Mouse (Mus musculus): Measurements from ENCODE around the gene Lpin3.

Lpin3 gene

GRCm38 (mm10) chr2:160933890-160934289, 53.4 kb downstream of the Lpin3 start:
- DNase-seq (ENCODE audit: low spot score in 2 of 2) = no peak

- DNase-seq (ENCODE audit: low spot score in 2 of 2) = no peak
These were observed 54.0 kb downstream of the Lpin3 start for GRCm38 (mm10) chr2:160934451-160934850.

- no peak for DNase-seq (ENCODE audit: low spot score in 2 of 2)
These were observed 60.6 kb downstream of the Lpin3 start for GRCm38 (mm10) chr2:160940930-160941709.

DNA sequence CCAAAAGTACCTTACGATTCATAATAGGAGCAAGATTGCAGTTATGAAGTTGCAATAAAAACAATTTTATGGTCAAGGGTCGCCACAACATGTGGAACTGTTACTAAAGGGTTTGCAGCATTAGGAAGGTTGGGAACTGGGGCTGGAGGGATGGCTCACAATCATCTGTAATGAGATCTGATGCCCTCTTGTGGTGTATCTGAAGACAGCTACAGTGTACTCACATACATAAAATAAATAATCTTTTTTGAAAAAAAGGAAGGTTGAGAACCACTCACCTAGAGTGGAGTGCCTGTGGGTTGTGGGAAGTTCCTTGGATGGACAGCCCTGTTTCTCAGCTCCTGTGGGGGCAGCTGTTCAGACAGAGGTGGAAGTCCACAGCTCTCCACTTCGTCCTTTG, 62.0 kb downstream of the Lpin3 start:
- DNase-seq (ENCODE audit: low spot score in 2 of 2) = no peak

DNA sequence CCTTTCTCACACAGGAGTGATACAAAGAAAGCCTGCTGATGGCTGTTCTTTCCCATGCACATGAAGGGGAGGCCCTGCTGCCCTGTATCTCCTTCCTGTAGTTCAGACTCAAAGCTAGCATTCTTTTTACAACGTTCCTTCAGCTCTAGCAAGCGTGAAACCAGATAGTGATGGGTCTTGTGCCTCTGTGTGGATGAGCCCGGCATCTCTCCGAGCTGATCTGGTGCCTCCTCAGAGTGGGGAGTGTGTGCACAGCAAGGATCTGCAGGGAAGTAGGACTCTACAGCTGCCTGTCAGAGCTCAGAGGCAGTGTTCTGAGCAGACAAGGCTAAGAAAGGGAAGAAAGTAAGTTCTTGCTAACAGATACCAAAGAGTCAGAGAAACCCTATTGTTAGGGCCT, 71.1 kb downstream of the Lpin3 start:
- DNase-seq (ENCODE audit: low spot score in 2 of 2) = no peak

GRCm38 (mm10) chr2:160953131-160953873, 72.8 kb downstream of the Lpin3 start:
- DNase-seq (ENCODE audit: low spot score in 2 of 2) = no peak

DNA sequence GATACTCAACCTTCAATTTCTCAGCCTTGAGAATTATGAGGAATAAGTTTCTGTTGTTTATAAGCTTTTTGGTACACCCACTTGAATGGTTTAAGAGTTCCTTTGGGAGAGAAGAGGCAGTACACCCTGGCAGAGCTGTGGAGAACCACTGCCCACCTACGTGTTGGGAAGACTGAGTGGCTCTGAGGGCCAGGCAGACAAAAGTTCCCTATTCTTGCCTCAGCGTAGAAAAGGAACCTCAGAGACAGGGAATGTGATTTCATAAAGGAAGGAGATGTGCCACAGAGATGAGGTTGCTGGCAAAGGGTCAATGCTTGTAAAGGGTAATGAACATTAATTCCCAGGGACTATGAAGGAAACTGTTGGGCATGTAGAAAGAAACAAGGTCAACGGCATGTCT, 74.1 kb downstream of the Lpin3 start:
- DNase-seq (ENCODE audit: low spot score in 2 of 2) = no peak

GRCm38 (mm10) chr2:160955331-160955730, 74.9 kb downstream of the Lpin3 start:
- peak; percentile 34 to 42 for DNase-seq (ENCODE audit: low spot score in 2 of 2)

Data from right cerebral cortex, postnatal 36 days (tissue).